11 mouse cellular contexts compared by ENCODE assay signal in genomic region chrX:158976648-158977047, GRCm38 (mm10).
DNase-seq lines count a peak whose midpoint lies in the region; ATAC-seq and TF ChIP-seq lines count a peak whose summit lies in the region.
"Had no signal": no experiment of that assay in that cellular context is flagged by ENCODE, and none has a peak within 500 bp of the region (broad histone marks: within the 10 kb centered on the region; RNA-seq: fewer than 3 reads in every experiment).

No protein-coding gene starts in this region.

- H3K9me3 ChIP-seq in hindbrain, postnatal 0 days (ENCODE audit: low read length) = no peaks in the 10 kb centered on the region
- H3K9me3 ChIP-seq in hindbrain, embryonic 14.5 days (ENCODE audit: control insufficient read depth, low read length) = no peaks in the 10 kb centered on the region
- no peaks in the 10 kb centered on the region for H3K9me3 ChIP-seq in midbrain, postnatal 0 days (ENCODE audit: low read length)
- no peaks in the 10 kb centered on the region for H3K9me3 ChIP-seq in midbrain, embryonic 13.5 days

- 47% methylated on average over 5 of the region's 5 CpGs for WGBS in hindbrain, postnatal 0 days
- 59% methylated on average over 5 of the region's 5 CpGs for WGBS in hindbrain, embryonic 14.5 days
- WGBS in midbrain, postnatal 0 days = 55% methylated on average over 5 of the region's 5 CpGs
- 70% methylated on average over 5 of the region's 5 CpGs for WGBS in midbrain, embryonic 13.5 days

- H3K36me3 ChIP-seq in hindbrain, postnatal 0 days (ENCODE audit: insufficient read depth, low read length) = no peaks in the 10 kb centered on the region
- no peaks in the 10 kb centered on the region for H3K36me3 ChIP-seq in hindbrain, embryonic 14.5 days (replicated peaks; ENCODE audit: control insufficient read depth, insufficient read depth)
- no peaks in the 10 kb centered on the region for H3K36me3 ChIP-seq in midbrain, postnatal 0 days (ENCODE audit: insufficient read depth, low read length)
- H3K36me3 ChIP-seq in midbrain, embryonic 13.5 days = no peaks in the 10 kb centered on the region

- no peak for TF ChIP-seq CTCF in hindbrain, postnatal 0 days (IDR thresholded peaks at IDR 0.05; ENCODE audit: low read depth)
- TF ChIP-seq CTCF in midbrain, postnatal 0 days (IDR thresholded peaks at IDR 0.05) = no peak

- H3K9ac ChIP-seq in hindbrain, postnatal 0 days (replicated peaks; ENCODE audit: low read length) = no peak overlapping the region
- no peak overlapping the region for H3K9ac ChIP-seq in hindbrain, embryonic 14.5 days
- H3K9ac ChIP-seq in midbrain, postnatal 0 days (replicated peaks; ENCODE audit: low read length, poor library complexity, severe bottlenecking) = no peak overlapping the region
- H3K9ac ChIP-seq in midbrain, embryonic 13.5 days (replicated peaks) = no peak overlapping the region

- no peaks in the 10 kb centered on the region for H3K27me3 ChIP-seq in hindbrain, postnatal 0 days (ENCODE audit: insufficient read depth, low read length)
- no peaks in the 10 kb centered on the region for H3K27me3 ChIP-seq in hindbrain, embryonic 14.5 days (ENCODE audit: control insufficient read depth, insufficient read depth, low read length)
- H3K27me3 ChIP-seq in midbrain, postnatal 0 days (ENCODE audit: insufficient read depth, low read length) = no peaks in the 10 kb centered on the region
- no peaks in the 10 kb centered on the region; the same call in 1 of the 2 replicates for H3K27me3 ChIP-seq in midbrain, embryonic 13.5 days

- DNase-seq in hindbrain, postnatal 0 days (ENCODE audit: low spot score) = peak; percentile 15
- no peak for DNase-seq in hindbrain, embryonic 14.5 days (ENCODE audit: low spot score)
- peak; percentile 1 for DNase-seq in midbrain, postnatal 0 days (ENCODE audit: low spot score)
- DNase-seq in cerebellum, postnatal 36 days = peak; percentile 16 to 24
- peak; percentile 2 for DNase-seq in skeletal muscle tissue, adult 2 months (ENCODE audit: low read depth, low spot score)
- no peak for DNase-seq in spleen, postnatal 36 days (ENCODE audit: low spot score in 2 of 2)
- no peak for DNase-seq in embryo, embryonic 9.5 days (ENCODE audit: extremely low spot score)
- DNase-seq: kidney, postnatal 14 days; thymus, postnatal 36 days had no signal

- H3K4me1 ChIP-seq in hindbrain, postnatal 0 days (ENCODE audit: insufficient read depth, low read length) = no peaks in the 10 kb centered on the region
- H3K4me1 ChIP-seq in hindbrain, embryonic 14.5 days (replicated peaks; ENCODE audit: control insufficient read depth, insufficient read depth, low read length) = no peaks in the 10 kb centered on the region
- H3K4me1 ChIP-seq in midbrain, postnatal 0 days (ENCODE audit: insufficient read depth, low read length) = no peaks in the 10 kb centered on the region
- no peaks in the 10 kb centered on the region for H3K4me1 ChIP-seq in midbrain, embryonic 13.5 days (replicated peaks)

- no peak overlapping the region for H3K27ac ChIP-seq in hindbrain, postnatal 0 days
- H3K27ac ChIP-seq in hindbrain, embryonic 14.5 days = no peak overlapping the region
- no peak overlapping the region for H3K27ac ChIP-seq in midbrain, postnatal 0 days (ENCODE audit: low read depth, low read length)
- H3K27ac ChIP-seq in midbrain, embryonic 13.5 days = no peak overlapping the region
- H3K27ac ChIP-seq: macrophage had no signal

- no peak overlapping the region for H3K4me3 ChIP-seq in hindbrain, postnatal 0 days (ENCODE audit: low read length)
- no peak overlapping the region for H3K4me3 ChIP-seq in hindbrain, embryonic 14.5 days (replicated peaks; ENCODE audit: low read length)
- no peak overlapping the region for H3K4me3 ChIP-seq in midbrain, postnatal 0 days (ENCODE audit: low read depth, low read length)
- H3K4me3 ChIP-seq in midbrain, embryonic 13.5 days (replicated peaks) = no peak overlapping the region

- ATAC-seq in hindbrain, postnatal 0 days = no peak
- ATAC-seq in hindbrain, embryonic 14.5 days (ENCODE audit: low FRiP score) = no peak
- ATAC-seq in midbrain, postnatal 0 days (ENCODE audit: low FRiP score) = no peak
- no peak for ATAC-seq in midbrain, embryonic 13.5 days

- H3K4me2 ChIP-seq in hindbrain, postnatal 0 days (ENCODE audit: low read depth, low read length) = no peak overlapping the region
- no peak overlapping the region for H3K4me2 ChIP-seq in hindbrain, embryonic 14.5 days (replicated peaks)
- H3K4me2 ChIP-seq in midbrain, postnatal 0 days (ENCODE audit: low read depth, low read length, poor library complexity, severe bottlenecking) = no peak overlapping the region
- H3K4me2 ChIP-seq in midbrain, embryonic 13.5 days (replicated peaks) = no peak overlapping the region

Comparison
In these comparisons a context has a peak if more than half of its experiments do, and no peak if none do; other contexts are left out.
1. DNase-seq: peak in hindbrain, postnatal 0 days (single experiment), midbrain, postnatal 0 days (single experiment), cerebellum, postnatal 36 days (2 of 2) and skeletal muscle tissue, adult 2 months (single experiment); none in hindbrain, embryonic 14.5 days (single experiment), spleen, postnatal 36 days (0 of 2) and embryo, embryonic 9.5 days (single experiment).